Mouse (Mus musculus): ENCODE measurements at regions not wholly inside any gene's neighbourhood (a gene's known extent, or its start where the extent isn't known, plus 50 kb on each side); places are given as distances from the start of the nearest gene placed in this dataset.
A peak's percentile ranks its signal among the peaks of the same experiment; 100 is the strongest.

- Histone ChIP-seq H3K9me3 (no peaks in the 10 kb centered on the region), H3K27ac (no peak overlapping the region), H3K36me3 (no peaks in the 10 kb centered on the region), H3K27me3 (replicated peaks) (no peaks in the 10 kb centered on the region), H3K4me2 (replicated peaks) (no peak overlapping the region), H3K4me1 (no peaks in the 10 kb centered on the region), H3K4me3 (no peak overlapping the region), H3K9ac (no peak overlapping the region)
- no peak for ATAC-seq (ENCODE audit: low FRiP score, low read depth)
- 83% methylated on average over 3 of the region's 3 CpGs for WGBS
Measured at GRCm38 (mm10) chr3:81760383-81760782, 172.0 kb upstream of the Ctso start.

- no peaks in the 10 kb centered on the region for H3K4me1 ChIP-seq
- no peaks in the 10 kb centered on the region for H3K27me3 ChIP-seq (replicated peaks)
- no peak overlapping the region for H3K4me3 ChIP-seq
- H3K36me3 ChIP-seq, result no peaks in the 10 kb centered on the region
- H3K9me3 ChIP-seq, result no peaks in the 10 kb centered on the region
- ATAC-seq (ENCODE audit: low FRiP score, low read depth), result no peak
- H3K4me2 ChIP-seq (replicated peaks), result no peak overlapping the region
- 49% methylated on average over 2 of the region's 2 CpGs for whole genome bisulfite sequencing
- H3K27ac ChIP-seq, result no peak overlapping the region
- no peak overlapping the region for H3K9ac ChIP-seq
Measured at GRCm38 (mm10) chr3:81760914-81761313, 171.5 kb upstream of the Ctso start.

GRCm38 (mm10) chr3:81771812-81772211 is 160.6 kb upstream of the Ctso start:
- Histone ChIP-seq H3K9me3 (no peaks in the 10 kb centered on the region), H3K4me2 (replicated peaks) (no peak overlapping the region), H3K27me3 (replicated peaks) (no peaks in the 10 kb centered on the region), H3K4me3 (no peak overlapping the region), H3K4me1 (no peaks in the 10 kb centered on the region), H3K9ac (no peak overlapping the region), H3K27ac (no peak overlapping the region), H3K36me3 (no peaks in the 10 kb centered on the region)
- WGBS, result 75% methylated on average over 3 of the region's 3 CpGs
- ATAC-seq (ENCODE audit: low FRiP score, low read depth), result no peak

- Histone ChIP-seq H3K36me3 (no peaks in the 10 kb centered on the region), H3K27me3 (replicated peaks) (no peaks in the 10 kb centered on the region), H3K4me2 (replicated peaks) (no peak overlapping the region), H3K4me1 (no peaks in the 10 kb centered on the region), H3K9me3 (no peaks in the 10 kb centered on the region), H3K9ac (no peak overlapping the region), H3K4me3 (no peak overlapping the region), H3K27ac (no peak overlapping the region)
- no peak for ATAC-seq (ENCODE audit: low FRiP score, low read depth)
Measured at GRCm38 (mm10) chr3:81773012-81773411, 159.4 kb upstream of the Ctso start.

- no peak overlapping the region for H3K4me2 ChIP-seq (replicated peaks)
- 0 out of 2 replicates have a peak, but pooled peaks cover 4% of the 10 kb centered on the region for H3K4me1 ChIP-seq
- H3K9ac ChIP-seq, result no peak overlapping the region
- ATAC-seq (ENCODE audit: low FRiP score, low read depth), result no peak
- WGBS, result 94% methylated on average over 9 of the region's 9 CpGs
- no peaks in the 10 kb centered on the region for H3K9me3 ChIP-seq
- no peak overlapping the region for H3K4me3 ChIP-seq
- H3K36me3 ChIP-seq, result no peaks in the 10 kb centered on the region
- H3K27me3 ChIP-seq (replicated peaks), result no peaks in the 10 kb centered on the region
- H3K27ac ChIP-seq, result no peak overlapping the region
Measured at GRCm38 (mm10) chr3:81782081-81782480, 150.3 kb upstream of the Ctso start.

- 30% methylated on average over 15 of the region's 15 CpGs for WGBS
- H3K9ac ChIP-seq, result 0 out of 2 replicates have a peak overlapping the region, but pooled peaks have one; percentile 22
- peak overlapping the region; percentile 48 for H3K4me2 ChIP-seq (replicated peaks)
- no peak overlapping the region for H3K4me3 ChIP-seq
- no peaks in the 10 kb centered on the region for H3K27me3 ChIP-seq (replicated peaks)
- H3K27ac ChIP-seq, result no peak overlapping the region
- ATAC-seq (ENCODE audit: low FRiP score, low read depth), result peak; percentile 53
- H3K9me3 ChIP-seq, result no peaks in the 10 kb centered on the region
- H3K36me3 ChIP-seq, result no peaks in the 10 kb centered on the region
- 0 out of 2 replicates have a peak, but pooled peaks cover 4% of the 10 kb centered on the region for H3K4me1 ChIP-seq
Measured at GRCm38 (mm10) chr3:81782921-81783541, 149.4 kb upstream of the Ctso start.

- no peak overlapping the region for H3K4me2 ChIP-seq (replicated peaks)
- no peaks in the 10 kb centered on the region for H3K9me3 ChIP-seq
- no peaks in the 10 kb centered on the region for H3K27me3 ChIP-seq (replicated peaks)
- WGBS, result 83% methylated on average over 2 of the region's 2 CpGs
- no peak overlapping the region for H3K4me3 ChIP-seq
- H3K9ac ChIP-seq, result no peak overlapping the region
- ATAC-seq (ENCODE audit: low FRiP score, low read depth), result no peak
- H3K4me1 ChIP-seq, result no peaks in the 10 kb centered on the region
- H3K36me3 ChIP-seq, result no peaks in the 10 kb centered on the region
- no peak overlapping the region for H3K27ac ChIP-seq
Measured at GRCm38 (mm10) chr3:81788915-81789314, 143.5 kb upstream of the Ctso start.

GRCm38 (mm10) chr3:81789664-81790063 is 142.7 kb upstream of the Ctso start:
- Histone ChIP-seq H3K9ac (no peak overlapping the region), H3K9me3 (no peaks in the 10 kb centered on the region), H3K36me3 (no peaks in the 10 kb centered on the region), H3K27ac (no peak overlapping the region), H3K27me3 (replicated peaks) (no peaks in the 10 kb centered on the region), H3K4me2 (replicated peaks) (no peak overlapping the region), H3K4me1 (no peaks in the 10 kb centered on the region), H3K4me3 (no peak overlapping the region)
- no peak for ATAC-seq (ENCODE audit: low FRiP score, low read depth)
- 92% methylated on average over 6 of the region's 6 CpGs for WGBS

- 63% methylated on average over 2 of the region's 2 CpGs for WGBS
- Histone ChIP-seq H3K4me3 (no peak overlapping the region), H3K36me3 (no peaks in the 10 kb centered on the region), H3K9ac (no peak overlapping the region), H3K4me1 (no peaks in the 10 kb centered on the region), H3K27ac (no peak overlapping the region), H3K9me3 (no peaks in the 10 kb centered on the region), H3K4me2 (replicated peaks) (no peak overlapping the region), H3K27me3 (replicated peaks) (no peaks in the 10 kb centered on the region)
- no peak for ATAC-seq (ENCODE audit: low FRiP score, low read depth)
Measured at GRCm38 (mm10) chr3:81802096-81802495, 130.3 kb upstream of the Ctso start.

- Histone ChIP-seq H3K9ac (no peak overlapping the region), H3K27ac (no peak overlapping the region), H3K9me3 (no peaks in the 10 kb centered on the region), H3K36me3 (no peaks in the 10 kb centered on the region), H3K4me1 (no peaks in the 10 kb centered on the region), H3K4me2 (replicated peaks) (no peak overlapping the region), H3K4me3 (no peak overlapping the region), H3K27me3 (replicated peaks) (no peaks in the 10 kb centered on the region)
- 80% methylated on average over 4 of the region's 4 CpGs for WGBS
- ATAC-seq (ENCODE audit: low FRiP score, low read depth), result no peak
Measured at GRCm38 (mm10) chr3:81805745-81806144, 126.7 kb upstream of the Ctso start.

GRCm38 (mm10) chr3:81809604-81810003 is 122.8 kb upstream of the Ctso start:
- WGBS, result 90% methylated on average over 2 of the region's 2 CpGs
- Histone ChIP-seq H3K36me3 (no peaks in the 10 kb centered on the region), H3K27ac (no peak overlapping the region), H3K27me3 (replicated peaks) (no peaks in the 10 kb centered on the region), H3K9me3 (no peaks in the 10 kb centered on the region), H3K4me3 (no peak overlapping the region), H3K4me1 (no peaks in the 10 kb centered on the region), H3K9ac (no peak overlapping the region), H3K4me2 (replicated peaks) (no peak overlapping the region)
- ATAC-seq (ENCODE audit: low FRiP score, low read depth), result no peak

- no peak overlapping the region for H3K4me3 ChIP-seq
- 83% methylated on average over 2 of the region's 2 CpGs for WGBS
- no peak overlapping the region for H3K27ac ChIP-seq
Measured at GRCm38 (mm10) chr3:81820304-81820703, 112.1 kb upstream of the Ctso start.

GRCm38 (mm10) chr3:81829525-81829924 is 102.9 kb upstream of the Ctso start:
- Histone ChIP-seq H3K4me1 (no peaks in the 10 kb centered on the region), H3K4me3 (no peak overlapping the region), H3K9ac (no peak overlapping the region), H3K27ac (no peak overlapping the region), H3K4me2 (replicated peaks) (no peak overlapping the region), H3K36me3 (no peaks in the 10 kb centered on the region), H3K9me3 (no peaks in the 10 kb centered on the region), H3K27me3 (replicated peaks) (no peaks in the 10 kb centered on the region)
- 78% methylated on average over 2 of the region's 2 CpGs for WGBS
- no peak for ATAC-seq (ENCODE audit: low FRiP score, low read depth)

More at GRCm38 (mm10) chr3:81820304-81820703, 112.1 kb upstream of the Ctso start:
- Histone ChIP-seq H3K9me3 (no peaks in the 10 kb centered on the region), H3K9ac (no peak overlapping the region), H3K4me2 (replicated peaks) (no peak overlapping the region), H3K4me1 (no peaks in the 10 kb centered on the region), H3K36me3 (no peaks in the 10 kb centered on the region), H3K27me3 (replicated peaks) (no peaks in the 10 kb centered on the region)
- ATAC-seq (ENCODE audit: low FRiP score, low read depth), result no peak

All from neural tube, embryonic 12.5 days (tissue).